Mouse (Mus musculus): ENCODE measurements around the gene Pax5.

- TF ChIP-seq CTCF (IDR thresholded peaks at IDR 0.05; ENCODE audit: extremely low read depth, insufficient read length, insufficient replicate concordance, low read depth, low read length) = no peak
- TF ChIP-seq POLR2A (IDR thresholded peaks at IDR 0.05; ENCODE audit: low read depth, low read length) = no peak
Observed at GRCm38 (mm10) chr4:44704369-44704745, 5.9 kb downstream of the Pax5 start.

All from small intestine, adult 2 months (tissue).